Mouse (Mus musculus): Measurements from ENCODE around the gene Ptpro. TPM values are rescaled to one million over a fixed set of nuclear protein-coding genes. Genes with fewer than 3 reads are reported as not detected.

Ptpro gene
- total and polyA plus RNA-seq, 3 experiments = 0.05 TPM; not detected in 2

DNA sequence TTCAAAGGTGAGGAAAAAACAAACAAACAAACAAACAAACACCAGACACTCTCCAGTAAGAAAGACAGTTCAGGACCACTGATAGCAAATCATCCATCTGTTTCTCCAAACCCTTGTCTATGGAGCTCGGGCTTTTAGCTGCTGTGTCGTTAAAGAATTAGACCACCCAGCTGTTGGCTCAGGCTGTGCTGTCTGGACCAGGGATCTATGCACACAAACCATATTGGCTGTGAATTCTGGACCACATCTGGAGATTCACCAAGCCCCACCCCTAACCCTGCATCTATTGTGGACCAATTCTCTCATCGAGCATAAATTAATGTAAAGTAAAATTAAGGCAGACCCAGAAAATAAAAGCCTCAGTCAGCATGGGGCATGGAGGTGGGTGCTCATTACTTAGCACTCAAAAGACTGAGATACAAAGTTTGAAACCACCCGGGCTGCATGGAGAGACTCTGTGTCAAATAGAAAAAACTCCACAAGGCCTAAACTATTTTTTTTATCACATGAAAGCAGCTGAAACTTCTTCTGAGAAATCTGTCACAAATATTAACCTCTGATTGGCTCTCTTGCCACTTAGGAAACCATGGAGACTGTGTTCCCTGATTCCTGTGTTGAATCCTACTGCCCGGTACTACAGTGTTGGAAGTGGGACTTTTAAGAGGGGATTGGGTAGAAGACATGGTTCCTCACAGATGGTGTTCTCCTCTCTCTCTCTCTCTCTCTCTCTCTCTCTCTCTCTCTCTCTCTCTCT lies 91.7 kb downstream of the Ptpro start:
- peaks cover 42% of the 10 kb centered on the region for H3K9me3 ChIP-seq (replicated peaks)
- no peak for TF ChIP-seq TAL1 (conservative IDR thresholded peaks at IDR 0.05; ENCODE audit: low read depth, low read length)
- no peak for TF ChIP-seq GATA2 (IDR thresholded peaks at IDR 0.05; ENCODE audit: borderline replicate concordance, low read depth, low read length)
- TF ChIP-seq CTCF (IDR thresholded peaks at IDR 0.05; ENCODE audit: low read depth, low read length) = no peak
- no peak for TF ChIP-seq GATA1 (IDR thresholded peaks at IDR 0.05; ENCODE audit: borderline replicate concordance, low read length)
- no peak for TF ChIP-seq POLR2AphosphoS5 (IDR thresholded peaks at IDR 0.05; ENCODE audit: insufficient replicate concordance, low read depth, low read length)
- no peak overlapping the region for H3K4me3 ChIP-seq (ENCODE audit: low read depth, low read length)
- ATAC-seq (ENCODE audit: extremely low read depth, insufficient number of reproducible peaks, low FRiP score, poor library complexity, severe bottlenecking) = no peak
- no peaks in the 10 kb centered on the region for H3K4me1 ChIP-seq (ENCODE audit: insufficient read depth, low read depth, low read length)
- no peaks in the 10 kb centered on the region for H3K27me3 ChIP-seq (ENCODE audit: insufficient read depth, low read length)
- no peak for DNase-seq (ENCODE audit: low spot score)
- H3K36me3 ChIP-seq (replicated peaks) = no peaks in the 10 kb centered on the region

DNA sequence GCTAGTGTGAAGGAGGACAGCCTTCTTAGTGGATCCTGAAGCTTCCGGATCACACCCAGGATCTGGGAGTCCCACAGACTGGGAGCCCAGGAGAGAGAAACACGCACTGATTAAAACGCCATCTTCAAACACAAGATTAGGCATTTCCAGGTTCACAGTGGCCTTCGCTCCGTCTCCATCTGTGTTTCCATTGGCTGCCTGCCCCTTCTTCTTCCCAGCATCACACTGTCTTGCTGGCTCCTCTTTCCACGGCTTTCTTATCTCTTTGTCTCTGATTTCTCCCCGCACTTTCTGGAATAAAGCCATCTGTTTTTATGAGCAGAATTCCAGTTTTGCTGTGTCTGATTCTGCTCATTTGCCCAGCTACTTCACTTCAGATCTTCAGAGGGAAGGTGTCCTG lies 108.0 kb downstream of the Ptpro start:
- no peak for DNase-seq (ENCODE audit: low spot score)
- Histone ChIP-seq H3K4me3 (ENCODE audit: low read depth, low read length) (no peak overlapping the region), H3K27me3 (ENCODE audit: insufficient read depth, low read length) (no peaks in the 10 kb centered on the region), H3K36me3 (replicated peaks) (no peaks in the 10 kb centered on the region), H3K9me3 (replicated peaks) (peaks cover 46% of the 10 kb centered on the region), H3K4me1 (ENCODE audit: insufficient read depth, low read depth, low read length) (no peaks in the 10 kb centered on the region)
- TF ChIP-seq POLR2AphosphoS5 (IDR thresholded peaks at IDR 0.05; ENCODE audit: insufficient replicate concordance, low read depth, low read length) (no peak), TAL1 (conservative IDR thresholded peaks at IDR 0.05; ENCODE audit: low read depth, low read length) (no peak), GATA1 (IDR thresholded peaks at IDR 0.05; ENCODE audit: borderline replicate concordance, low read length) (no peak), GATA2 (IDR thresholded peaks at IDR 0.05; ENCODE audit: borderline replicate concordance, low read depth, low read length) (no peak), CTCF (IDR thresholded peaks at IDR 0.05; ENCODE audit: low read depth, low read length) (no peak)
- no peak for ATAC-seq (ENCODE audit: extremely low read depth, insufficient number of reproducible peaks, low FRiP score, poor library complexity, severe bottlenecking)

DNA sequence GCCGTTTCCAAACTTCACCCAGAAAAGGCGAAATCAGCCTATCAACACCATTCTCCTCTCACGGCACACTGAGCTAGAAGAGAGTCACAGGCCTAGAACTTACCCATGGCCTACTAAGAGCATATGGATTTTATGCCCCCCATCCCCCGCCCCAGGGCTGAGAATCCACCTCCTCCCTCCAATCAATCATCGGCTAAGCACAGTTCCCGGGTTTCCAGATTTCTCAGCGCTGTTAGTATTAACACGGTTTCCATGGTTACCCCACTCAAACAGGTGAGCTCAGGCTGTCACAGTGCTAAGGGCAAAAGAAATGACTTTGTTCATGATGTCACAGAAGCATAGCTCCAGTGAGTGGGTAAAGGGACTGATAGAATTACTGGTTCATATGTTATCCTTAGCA lies 110.1 kb downstream of the Ptpro start:
- TF ChIP-seq GATA1 (IDR thresholded peaks at IDR 0.05; ENCODE audit: borderline replicate concordance, low read length) = no peak
- TF ChIP-seq GATA2 (IDR thresholded peaks at IDR 0.05; ENCODE audit: borderline replicate concordance, low read depth, low read length) = no peak
- TF ChIP-seq CTCF (IDR thresholded peaks at IDR 0.05; ENCODE audit: low read depth, low read length) = no peak
- TF ChIP-seq POLR2AphosphoS5 (IDR thresholded peaks at IDR 0.05; ENCODE audit: insufficient replicate concordance, low read depth, low read length) = no peak
- TF ChIP-seq TAL1 (conservative IDR thresholded peaks at IDR 0.05; ENCODE audit: low read depth, low read length) = no peak
- ATAC-seq (ENCODE audit: extremely low read depth, insufficient number of reproducible peaks, low FRiP score, poor library complexity, severe bottlenecking) = no peak

DNA sequence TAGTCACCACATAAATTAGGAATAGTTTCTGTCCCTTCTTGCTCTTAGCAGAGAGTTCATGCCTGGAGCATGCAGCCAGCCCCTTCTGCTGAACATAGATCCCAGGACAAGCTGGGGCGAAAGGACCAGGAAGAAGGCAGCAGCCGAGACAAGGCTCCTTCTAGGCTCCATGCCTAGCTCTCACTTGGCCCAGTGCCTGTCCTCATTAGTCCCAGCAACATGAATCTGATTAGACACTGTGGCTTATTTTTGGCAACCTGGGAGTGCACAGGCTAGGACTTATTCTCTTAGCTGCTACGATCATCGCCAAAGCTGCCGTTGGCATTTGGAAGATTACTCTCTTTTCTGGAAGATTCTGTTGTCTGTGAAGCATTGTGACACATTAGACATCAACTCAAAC lies 112.6 kb downstream of the Ptpro start:
- no peak overlapping the region for H3K4me3 ChIP-seq (ENCODE audit: low read depth, low read length)

More for the DNA sequence above, 110.1 kb downstream of the Ptpro start:
- peaks cover 52% of the 10 kb centered on the region for H3K9me3 ChIP-seq (replicated peaks)
- H3K27me3 ChIP-seq (ENCODE audit: insufficient read depth, low read length) = no peaks in the 10 kb centered on the region
- no peak overlapping the region for H3K4me3 ChIP-seq (ENCODE audit: low read depth, low read length)
- no peaks in the 10 kb centered on the region for H3K4me1 ChIP-seq (ENCODE audit: insufficient read depth, low read depth, low read length)
- no peaks in the 10 kb centered on the region for H3K36me3 ChIP-seq (replicated peaks)
- no peak for DNase-seq (ENCODE audit: low spot score)

DNA sequence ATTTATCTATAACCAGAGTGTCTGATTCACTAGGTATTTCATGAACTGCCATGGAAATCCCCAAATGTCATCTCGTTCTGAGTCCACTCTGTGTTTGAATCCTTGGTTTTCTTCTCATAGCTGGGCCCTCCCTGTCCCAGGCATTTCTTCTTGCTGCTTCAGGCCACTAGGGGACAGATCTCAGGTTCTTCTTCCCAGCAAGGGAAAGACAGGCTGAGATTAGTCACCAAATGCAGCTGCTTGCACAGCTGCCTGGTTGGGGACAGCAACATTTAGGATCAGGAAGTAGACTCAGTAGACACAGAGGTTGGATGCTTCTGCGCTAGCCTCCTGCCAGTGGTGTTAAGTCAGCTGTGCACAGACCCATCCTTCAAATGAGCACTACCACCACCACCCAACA lies 113.5 kb downstream of the Ptpro start:
- TF ChIP-seq GATA2 (IDR thresholded peaks at IDR 0.05; ENCODE audit: borderline replicate concordance, low read depth, low read length) (no peak), CTCF (IDR thresholded peaks at IDR 0.05; ENCODE audit: low read depth, low read length) (no peak), GATA1 (IDR thresholded peaks at IDR 0.05; ENCODE audit: borderline replicate concordance, low read length) (no peak)
- Histone ChIP-seq H3K4me3 (ENCODE audit: low read depth, low read length) (no peak overlapping the region), H3K36me3 (replicated peaks) (no peaks in the 10 kb centered on the region), H3K4me1 (ENCODE audit: insufficient read depth, low read depth, low read length) (no peaks in the 10 kb centered on the region), H3K27me3 (ENCODE audit: insufficient read depth, low read length) (no peaks in the 10 kb centered on the region), H3K9me3 (replicated peaks) (peaks cover 44% of the 10 kb centered on the region)
- ATAC-seq (ENCODE audit: extremely low read depth, insufficient number of reproducible peaks, low FRiP score, poor library complexity, severe bottlenecking) (no peak), DNase-seq (ENCODE audit: low spot score) (no peak)

More for the DNA sequence above, 112.6 kb downstream of the Ptpro start:
- no peak for TF ChIP-seq POLR2AphosphoS5 (IDR thresholded peaks at IDR 0.05; ENCODE audit: insufficient replicate concordance, low read depth, low read length)
- Histone ChIP-seq H3K9me3 (replicated peaks) (peaks cover 48% of the 10 kb centered on the region), H3K4me1 (ENCODE audit: insufficient read depth, low read depth, low read length) (no peaks in the 10 kb centered on the region), H3K36me3 (replicated peaks) (no peaks in the 10 kb centered on the region), H3K27me3 (ENCODE audit: insufficient read depth, low read length) (no peaks in the 10 kb centered on the region)
- ATAC-seq (ENCODE audit: extremely low read depth, insufficient number of reproducible peaks, low FRiP score, poor library complexity, severe bottlenecking) (no peak), DNase-seq (ENCODE audit: low spot score) (no peak)

DNA sequence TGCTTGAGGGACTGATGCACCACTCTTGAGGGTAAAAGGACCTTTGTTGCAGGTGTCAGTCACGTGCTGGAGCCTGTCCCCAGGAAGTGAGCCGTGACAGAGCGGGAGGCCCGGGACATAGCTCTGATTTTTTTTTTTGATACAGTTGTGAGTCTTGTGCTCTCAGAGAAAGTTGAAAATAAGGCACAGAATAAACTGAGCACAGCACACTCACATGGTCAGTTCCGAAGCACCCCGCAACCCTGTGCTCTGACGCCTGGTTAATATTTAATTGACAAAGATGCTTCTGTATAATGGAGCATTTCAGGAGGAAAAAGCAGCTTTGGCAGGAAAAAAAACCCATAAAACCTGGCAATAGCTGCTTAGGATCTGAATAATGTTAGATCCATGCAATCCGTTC lies 118.6 kb downstream of the Ptpro start:
- H3K36me3 ChIP-seq (replicated peaks) = no peaks in the 10 kb centered on the region
- H3K4me3 ChIP-seq (ENCODE audit: low read depth, low read length) = no peak overlapping the region
- peaks cover 43% of the 10 kb centered on the region for H3K9me3 ChIP-seq (replicated peaks)
- ATAC-seq (ENCODE audit: extremely low read depth, insufficient number of reproducible peaks, low FRiP score, poor library complexity, severe bottlenecking) = no peak
- no peak for TF ChIP-seq POLR2AphosphoS5 (IDR thresholded peaks at IDR 0.05; ENCODE audit: insufficient replicate concordance, low read depth, low read length)
- TF ChIP-seq GATA2 (IDR thresholded peaks at IDR 0.05; ENCODE audit: borderline replicate concordance, low read depth, low read length) = no peak
- TF ChIP-seq GATA1 (IDR thresholded peaks at IDR 0.05; ENCODE audit: borderline replicate concordance, low read length) = no peak
- no peak for TF ChIP-seq TAL1 (conservative IDR thresholded peaks at IDR 0.05; ENCODE audit: low read depth, low read length)
- TF ChIP-seq CTCF (IDR thresholded peaks at IDR 0.05; ENCODE audit: low read depth, low read length) = no peak
- H3K4me1 ChIP-seq (ENCODE audit: insufficient read depth, low read depth, low read length) = no peaks in the 10 kb centered on the region
- no peak for DNase-seq (ENCODE audit: low spot score)
- no peaks in the 10 kb centered on the region for H3K27me3 ChIP-seq (ENCODE audit: insufficient read depth, low read length)
